Mouse (Mus musculus): ENCODE results near the gene Hmcn1. TPM values are rescaled to one million over a fixed set of nuclear protein-coding genes. Genes with fewer than 3 reads are reported as not detected.

Hmcn1 gene
- total and polyA plus RNA-seq, 3 experiments, result not detected

DNA sequence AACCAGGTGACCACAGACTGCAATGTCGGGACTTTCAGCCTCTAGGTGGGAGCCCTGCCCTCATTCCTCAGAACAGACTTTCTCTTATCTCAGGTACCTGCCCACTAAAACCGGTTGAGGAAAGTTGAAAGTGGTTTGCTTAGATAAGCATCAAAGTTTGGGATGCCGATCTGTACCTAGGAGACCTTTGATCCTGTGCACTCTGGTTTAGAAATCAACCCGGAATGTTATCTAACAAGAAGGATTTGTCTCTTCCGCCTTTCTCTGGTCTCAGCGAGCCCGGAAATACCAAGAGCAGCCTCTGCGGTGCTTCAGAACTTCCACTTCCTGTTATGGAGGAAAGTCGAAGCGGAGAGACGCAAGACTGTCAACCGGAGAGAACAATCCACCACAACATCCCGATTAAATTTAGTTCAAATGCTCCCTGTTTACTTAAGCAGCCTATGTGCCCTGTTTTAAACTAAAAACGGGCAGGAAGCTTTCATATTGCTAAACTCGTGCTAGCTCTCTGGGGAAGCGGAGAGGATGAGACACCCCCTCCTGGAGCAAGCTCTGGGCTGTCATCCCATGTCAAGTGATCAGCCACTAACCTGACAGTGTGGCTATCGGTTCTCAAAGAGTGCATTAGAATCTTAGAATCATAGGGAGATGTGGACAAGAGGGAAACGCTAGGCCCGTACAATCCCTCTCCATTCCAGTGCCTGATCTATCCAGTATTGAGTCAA, 32.0 kb upstream of the Hmcn1 start:
- Histone ChIP-seq H3K4me3 (ENCODE audit: control insufficient read depth in 1 of 2, insufficient read depth in 1 of 2, low read depth in 2 of 2, low read length in 2 of 2) (no peak overlapping the region), H3K36me3 (ENCODE audit: control insufficient read depth in 1 of 2, insufficient read depth in 2 of 2, low read length in 2 of 2) (no peaks in the 10 kb centered on the region), H3K27me3 (ENCODE audit: control insufficient read depth in 1 of 2, insufficient read depth in 2 of 2, low read length in 2 of 2) (peaks cover 16 to 29% of the 10 kb centered on the region in 2 experiments), H3K79me2 (ENCODE audit: control insufficient read depth, insufficient read depth, low read length, poor library complexity) (no peaks in the 10 kb centered on the region), H3K27ac (ENCODE audit: control insufficient read depth, low read depth, low read length) (no peak overlapping the region), H3K9me3 (replicated peaks; ENCODE audit: insufficient read depth, low read length) (no peaks in the 10 kb centered on the region), H3K9ac (ENCODE audit: control insufficient read depth, low read depth, low read length, poor library complexity, severe bottlenecking) (no peak overlapping the region), H3K4me1 (ENCODE audit: control insufficient read depth in 1 of 2, insufficient read depth in 2 of 2, low read length in 2 of 2) (no peaks in the 10 kb centered on the region)
- TF ChIP-seq USF2 (IDR thresholded peaks at IDR 0.05; ENCODE audit: borderline replicate concordance in 1 of 2, insufficient read depth in 1 of 2, low read depth in 1 of 2, low read length in 2 of 2), result no peak
- TF ChIP-seq GATA1 (IDR thresholded peaks at IDR 0.05; ENCODE audit: low read depth, low read length), result no peak
- no peak for TF ChIP-seq SIN3A (IDR thresholded peaks at IDR 0.05; ENCODE audit: low read length)
- TF ChIP-seq MYB (IDR thresholded peaks at IDR 0.05; ENCODE audit: low read depth, low read length), result no peak
- no peak for TF ChIP-seq TCF12 (IDR thresholded peaks at IDR 0.05; ENCODE audit: low read depth, low read length)
- no peak for TF ChIP-seq BHLHE40 (IDR thresholded peaks at IDR 0.05; ENCODE audit: borderline replicate concordance, low read depth, low read length)
- TF ChIP-seq ZMIZ1 (IDR thresholded peaks at IDR 0.05; ENCODE audit: low read depth, low read length), result no peak
- no peak for TF ChIP-seq EP300 (IDR thresholded peaks at IDR 0.05; ENCODE audit: low read depth in 1 of 2, low read length in 2 of 2)
- TF ChIP-seq NRF1 (IDR thresholded peaks at IDR 0.05; ENCODE audit: insufficient read depth, low read depth, low read length, poor library complexity, severe bottlenecking), result no peak
- no peak for TF ChIP-seq E2F4 (IDR thresholded peaks at IDR 0.05; ENCODE audit: borderline replicate concordance, low read depth, low read length)
- no peak for TF ChIP-seq MAZ (IDR thresholded peaks at IDR 0.05; ENCODE audit: low read depth, low read length)
- TF ChIP-seq UBTF (IDR thresholded peaks at IDR 0.05; ENCODE audit: borderline replicate concordance, insufficient read depth, low read depth, low read length), result no peak
- TF ChIP-seq KAT2A (conservative IDR thresholded peaks at IDR 0.05; ENCODE audit: low read depth, low read length), result no peak
- TF ChIP-seq ELF1 (IDR thresholded peaks at IDR 0.05; ENCODE audit: low read depth, low read length), result no peak
- TF ChIP-seq POLR2A (IDR thresholded peaks at IDR 0.05; ENCODE audit: control insufficient read depth in 1 of 2, insufficient read depth in 1 of 2, low read depth in 1 of 2, low read length in 2 of 2, poor library complexity in 1 of 2), result no peak
- DNase-seq (ENCODE audit: low read depth, low spot score), result no peak

DNA sequence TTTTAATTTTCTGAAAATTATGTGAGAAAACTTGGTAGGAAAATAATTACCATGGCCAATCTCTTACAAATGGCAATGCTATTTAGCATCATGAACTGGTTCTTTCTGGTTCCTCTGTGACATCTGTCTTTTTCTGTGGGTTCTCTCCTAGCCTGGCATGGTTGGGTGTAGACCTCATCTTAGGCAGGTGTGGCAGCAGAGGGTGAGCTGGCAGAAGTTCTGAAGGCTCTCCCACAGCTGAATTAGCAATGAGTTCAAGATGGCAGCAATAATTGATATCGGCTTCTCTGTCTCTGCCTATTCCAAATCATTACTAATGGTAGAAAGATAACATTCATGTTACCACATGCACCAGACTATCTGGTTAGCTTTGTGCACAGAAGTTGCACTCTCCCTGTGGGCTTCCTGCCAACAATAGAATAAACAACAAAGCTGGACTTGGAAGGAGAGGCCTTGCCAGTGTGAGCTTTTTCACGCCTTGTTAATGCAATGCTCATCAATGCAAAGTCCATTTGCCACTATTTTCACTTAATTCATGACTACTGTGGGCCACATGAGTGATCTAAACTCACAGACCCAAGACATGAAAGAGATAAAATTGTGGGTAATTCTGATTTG, 26.1 kb upstream of the Hmcn1 start:
- Histone ChIP-seq H3K27me3 (ENCODE audit: control insufficient read depth in 1 of 2, insufficient read depth in 2 of 2, low read length in 2 of 2) (peaks cover 18 to 37% of the 10 kb centered on the region in 2 experiments), H3K4me1 (ENCODE audit: control insufficient read depth in 1 of 2, insufficient read depth in 2 of 2, low read length in 2 of 2) (no peaks in the 10 kb centered on the region), H3K9me3 (replicated peaks; ENCODE audit: insufficient read depth, low read length) (no peaks in the 10 kb centered on the region), H3K36me3 (ENCODE audit: control insufficient read depth in 1 of 2, insufficient read depth in 2 of 2, low read length in 2 of 2) (no peaks in the 10 kb centered on the region), H3K9ac (ENCODE audit: control insufficient read depth, low read depth, low read length, poor library complexity, severe bottlenecking) (no peak overlapping the region), H3K79me2 (ENCODE audit: control insufficient read depth, insufficient read depth, low read length, poor library complexity) (no peaks in the 10 kb centered on the region), H3K27ac (ENCODE audit: control insufficient read depth, low read depth, low read length) (no peak overlapping the region), H3K4me3 (ENCODE audit: control insufficient read depth in 1 of 2, insufficient read depth in 1 of 2, low read depth in 2 of 2, low read length in 2 of 2) (no peak overlapping the region)
- DNase-seq (ENCODE audit: low read depth, low spot score), result no peak
- no peak for TF ChIP-seq MYC (IDR thresholded peaks at IDR 0.05; ENCODE audit: low read depth, low read length)
- TF ChIP-seq ETS1 (IDR thresholded peaks at IDR 0.05; ENCODE audit: low read depth, low read length), result no peak
- TF ChIP-seq MEF2A (IDR thresholded peaks at IDR 0.05; ENCODE audit: extremely low read depth, insufficient replicate concordance, low read depth, low read length, poor library complexity, severe bottlenecking), result no peak
- TF ChIP-seq TCF12 (IDR thresholded peaks at IDR 0.05; ENCODE audit: low read depth, low read length), result no peak
